Mouse (Mus musculus) testis, adult 10 weeks (tissue): ENCODE results near the gene Lrrc75b. TPM values are rescaled to one million over a fixed set of nuclear protein-coding genes. Genes with fewer than 3 reads are reported as not detected.

Source experiments
- polyA plus RNA-seq: library from polyadenylated mRNA; stranded (reverse); fragments of 350-450 nt; fragmentation: Illumina TruSeq; extraction: RNeasy Lipid Tissue Mini Kit (QIAGEN cat#74804); gene quantifications from one replicate; pipeline ENCODE4 v1.2.3, GENCODE M21; 2014; ENCODE audit warnings: low read depth, low replicate concordance

Gene Lrrc75b
- 0.98 TPM for polyA plus RNA-seq

GRCm38 (mm10) chr10:75559676-75560548 is at the start of gene Lrrc75b:
Lrrc75b (minus strand) TSS chr10:75560330.

DNA sequence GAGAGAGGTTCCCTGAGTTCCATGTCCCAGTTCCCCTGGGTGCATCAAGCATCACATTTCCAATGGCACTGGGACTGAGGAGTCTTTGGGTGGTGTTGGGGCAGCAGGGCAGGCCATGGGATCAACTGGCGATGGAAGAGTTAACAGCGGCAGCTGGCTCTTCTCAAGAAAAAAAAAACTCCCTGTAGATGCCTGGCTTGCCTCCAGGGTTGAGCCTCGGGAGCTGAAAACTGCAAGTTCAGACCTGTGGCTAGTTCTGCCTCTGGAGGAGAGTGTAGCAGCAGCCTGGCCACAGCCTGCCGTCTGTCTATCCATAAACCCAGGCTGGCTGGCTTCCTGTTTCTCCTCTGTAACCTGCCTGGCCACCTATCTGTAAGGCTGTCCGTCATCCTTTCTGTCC is 29.0 kb upstream of the Lrrc75b start, which contains the start of gene Ggt5:
TSS of gene Ggt5 (plus strand) at position 212 of the 400 bp plus-strand sequence.

GRCm38 (mm10) chr10:75561071-75561654 is 1.0 kb upstream of the Lrrc75b start, which contains the start of gene Ggt1:
Ggt1 (plus strand) TSS chr10:75561604.

GRCm38 (mm10) chr10:75517758-75518143 is 42.4 kb downstream of the Lrrc75b start, which contains the start of gene Gucd1:
Gucd1 (minus strand) TSS chr10:75517972.

DNA sequence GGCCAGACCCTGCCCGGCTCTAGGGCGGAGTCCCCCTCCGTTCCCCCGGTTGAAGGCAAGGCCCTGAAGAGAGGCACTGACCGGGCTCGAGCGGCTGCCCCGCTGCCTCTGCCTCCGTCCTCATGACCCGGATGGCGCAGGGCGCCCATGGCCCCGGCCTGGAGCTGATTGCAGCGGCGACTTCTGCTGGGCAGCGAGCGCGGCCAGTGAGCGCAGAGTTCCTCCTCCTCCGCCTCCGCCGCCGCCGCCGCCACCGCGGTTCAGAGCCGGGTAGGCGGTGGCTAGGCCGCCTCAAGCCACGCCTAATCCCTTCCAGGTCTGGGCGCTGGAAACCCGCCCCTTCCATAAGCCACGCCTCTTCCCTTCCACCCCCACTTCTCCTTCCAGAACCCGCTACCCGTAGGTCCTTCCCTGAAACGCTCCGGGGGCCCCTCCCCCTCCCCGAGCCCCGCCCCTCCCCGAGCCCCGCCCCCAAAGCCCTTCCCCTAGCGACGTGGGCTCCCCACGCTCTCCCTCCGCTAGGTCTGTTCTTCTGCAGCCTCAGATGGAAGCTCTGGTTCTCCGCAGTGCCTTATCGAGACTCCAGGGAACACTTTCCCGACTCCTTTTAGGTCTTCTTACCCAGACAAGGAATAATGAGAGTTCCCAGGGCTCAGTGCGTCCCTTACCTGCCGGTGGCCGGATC is 42.9 kb downstream of the Lrrc75b start, which contains the start of gene Snrpd3:
TSS of gene Snrpd3 (plus strand) at position 479 of the 685 bp plus-strand sequence.

Other genes starting within 250 kb of the Lrrc75b start
- gene Adora2a, start 243.5 kb downstream of the Lrrc75b start, polyA plus RNA-seq = not detected
- 0.07 TPM for gene Upb1, start 159.2 kb downstream of the Lrrc75b start, polyA plus RNA-seq
- 19.3 TPM for gene Snrpd3, start 42.8 kb downstream of the Lrrc75b start, polyA plus RNA-seq
- gene Gucd1, start 42.4 kb downstream of the Lrrc75b start, polyA plus RNA-seq = 3.8 TPM
- not detected for gene Ggt1, start 1.3 kb upstream of the Lrrc75b start, polyA plus RNA-seq
- gene Ggt5, start 29.0 kb upstream of the Lrrc75b start, polyA plus RNA-seq = 0.18 TPM
- gene Susd2, start 83.7 kb upstream of the Lrrc75b start, polyA plus RNA-seq = 0.55 TPM
- gene Cabin1, start 204.0 kb upstream of the Lrrc75b start, polyA plus RNA-seq = 3.8 TPM
- gene Ddt, start 213.1 kb upstream of the Lrrc75b start, polyA plus RNA-seq = 13.7 TPM
- gene Gm20441, start 220.6 kb upstream of the Lrrc75b start, polyA plus RNA-seq = not detected
- gene Gstt3, start 221.1 kb upstream of the Lrrc75b start, polyA plus RNA-seq = 16.1 TPM
- 0.70 TPM for gene Gstt1, start 238.3 kb upstream of the Lrrc75b start, polyA plus RNA-seq